In the genomic region with DNA sequence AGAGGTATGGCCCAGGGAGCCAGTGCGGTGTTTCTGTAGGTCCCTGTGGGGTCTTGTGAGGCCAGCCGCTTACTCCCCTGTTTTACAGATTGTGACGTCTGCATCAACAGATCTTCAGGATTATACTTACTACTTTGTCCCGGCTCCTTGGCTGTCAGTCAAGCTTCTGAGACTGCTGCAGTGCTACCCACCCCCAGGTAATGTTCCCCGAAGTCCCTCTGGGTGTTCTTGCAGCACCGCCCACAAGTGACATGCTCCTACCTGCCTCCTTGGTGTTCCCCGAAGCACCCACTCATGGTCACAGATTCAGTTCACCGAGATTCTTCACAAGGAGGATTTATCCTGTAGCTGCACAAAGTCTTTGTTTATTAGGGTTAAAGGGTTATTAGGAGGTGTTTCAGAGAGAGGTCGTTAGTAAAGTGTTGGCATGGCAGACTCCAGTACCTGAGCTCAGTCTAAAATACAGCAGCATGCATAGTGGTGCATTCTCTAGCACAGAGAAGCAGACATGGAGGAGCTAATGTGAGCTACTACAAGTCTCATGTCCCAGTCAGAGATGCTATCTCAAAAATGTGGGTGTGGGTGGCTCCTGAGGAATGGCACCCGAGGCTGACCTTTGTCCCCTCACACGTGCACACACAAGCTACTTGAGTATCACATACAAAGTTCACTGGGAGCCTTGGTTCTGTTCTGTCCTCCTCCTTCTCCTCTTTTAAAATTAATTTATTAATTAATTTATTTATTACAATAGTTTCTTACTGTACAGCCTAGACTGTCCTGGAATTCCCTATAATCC, we compare ENCODE assay signal across 18 mouse cellular contexts. TPM values are rescaled to one million over a fixed set of nuclear protein-coding genes. Genes with fewer than 3 reads are reported as not detected.
DNase-seq lines count a peak whose midpoint lies in the region.
"Had no signal": no experiment of that assay in that cellular context is flagged by ENCODE, and none has a peak within 500 bp of the region (broad histone marks: within the 10 kb centered on the region; RNA-seq: fewer than 3 reads in every experiment).

No protein-coding gene starts in this region.

- intact Hi-C loops in left cerebral cortex, postnatal 10 days (cut with DNase I), result no loop called here

- DNase-seq in left cerebral cortex, adult 18-20 months (ENCODE audit: low spot score in 2 of 2), result peak; percentile 41 to 55
- no peak for DNase-seq in left cerebral cortex, postnatal 10 days (ENCODE audit: extremely low spot score in 1 of 2, low spot score in 2 of 2)
- peak; percentile 52 for DNase-seq in R1 (ENCODE audit: low read depth, low spot score)
- DNase-seq in ZHBTc4 (ENCODE audit: low read depth, low spot score), result peak; percentile 40
- peak; percentile 34 to 43 for DNase-seq in left cerebral cortex, adult 9 months (ENCODE audit: low spot score in 2 of 2)
- DNase-seq in spleen, adult 12 weeks (ENCODE audit: low spot score), result no peak
- no peak for DNase-seq in cerebellum, postnatal 10 days
- DNase-seq in layer of hippocampus, postnatal 14 days (ENCODE audit: low spot score in 2 of 2), result no peak
- DNase-seq: adrenal gland, adult 8-10 months; cerebellum, adult 9-11 months; gastrocnemius, adult 2 months; heart, adult 18-20 months; kidney, adult 18-20 months; layer of hippocampus, adult 9-11 months; lung, embryonic 14.5 days; spleen, adult 18-20 months had no signal

RNA-seq across cellular contexts. Expression of gene Muc6, which starts 45.2 kb away (rescaled TPM):
- total RNA-seq in left cerebral cortex, adult 18-20 months (2021), result not detected
- total RNA-seq in left cerebral cortex, postnatal 10 days (2021), result not detected
- total RNA-seq in layer of hippocampus, postnatal 14 days (2021), result not detected
- total RNA-seq: adrenal gland, adult 8-10 months; gastrocnemius, adult 2 months; heart, adult 18-20 months; heart, postnatal 25 days; left cerebral cortex, postnatal 36 days had no signal

RNA-seq across cellular contexts. Expression of gene Ap2a2, which starts 47.9 kb away (rescaled TPM):
- 100 to 1,000 TPM; 198 to 218 TPM for total RNA-seq in left cerebral cortex, adult 18-20 months (2021)
- total RNA-seq in left cerebral cortex, postnatal 10 days (2021), result 100 to 1,000 TPM; 257 to 265 TPM
- 100 to 1,000 TPM; 279 to 285 TPM for total RNA-seq in layer of hippocampus, postnatal 14 days (2021)

Comparison
In these comparisons a context has a peak if more than half of its experiments do, and no peak if none do; other contexts are left out.
1. DNase-seq: peak in left cerebral cortex, adult 18-20 months (2 of 2), R1 (single experiment), ZHBTc4 (single experiment) and left cerebral cortex, adult 9 months (2 of 2); none in left cerebral cortex, postnatal 10 days (0 of 2), spleen, adult 12 weeks (single experiment), cerebellum, postnatal 10 days (0 of 2) and layer of hippocampus, postnatal 14 days (0 of 2).